ENCODE assay signal across 8 mouse cellular contexts in genomic region chr7:71706201-71706600, GRCm38 (mm10).
A peak's percentile ranks its signal among the peaks of the same experiment; 100 is the strongest.
DNase-seq lines count a peak whose midpoint lies in the region; ATAC-seq lines count a peak whose summit lies in the region.
"Had no signal": no experiment of that assay in that cellular context is flagged by ENCODE, and none has a peak within 500 bp of the region (broad histone marks: within the 10 kb centered on the region; RNA-seq: fewer than 3 reads in every experiment).

No protein-coding gene starts in this region.

- H3K27ac ChIP-seq in hindbrain, embryonic 10.5 days, result peak overlapping the region; percentile 94
- no peak overlapping the region for H3K27ac ChIP-seq in hindbrain, embryonic 16.5 days (ENCODE audit: low read depth, low read length)
- peak overlapping the region; percentile 95 for H3K27ac ChIP-seq in embryonic facial prominence, embryonic 10.5 days (replicated peaks)
- H3K27ac ChIP-seq in forebrain, embryonic 13.5 days, result no peak overlapping the region
- peak overlapping the region; percentile 84; the same call in 1 of the 2 replicates for H3K27ac ChIP-seq in midbrain, embryonic 14.5 days (replicated peaks; ENCODE audit: low read depth, low read length)

- H3K4me3 ChIP-seq in hindbrain, embryonic 10.5 days, result peak overlapping the region; percentile 65; the same call in 1 of the 2 replicates
- no peak overlapping the region for H3K4me3 ChIP-seq in hindbrain, embryonic 16.5 days (ENCODE audit: low read length)
- peak overlapping the region; percentile 70 for H3K4me3 ChIP-seq in embryonic facial prominence, embryonic 10.5 days
- H3K4me3 ChIP-seq in forebrain, embryonic 13.5 days, result no peak overlapping the region
- no peak overlapping the region for H3K4me3 ChIP-seq in midbrain, embryonic 14.5 days (replicated peaks; ENCODE audit: low read depth, low read length)

- DNase-seq in hindbrain, embryonic 10.5 days (ENCODE audit: low spot score), result peak; percentile 6
- DNase-seq in embryonic facial prominence, embryonic 10.5 days (ENCODE audit: low spot score), result no peak
- no peak for DNase-seq in midbrain, embryonic 14.5 days
- no peak for DNase-seq in c-Kit-positive CD71-positive TER-119-positive erythroid progenitor cells, embryonic 14.5 days (ENCODE audit: low spot score)
- DNase-seq in gastrocnemius, postnatal 14 days, result no peak
- DNase-seq: gastrocnemius, postnatal 10 days had no signal

- 56% methylated on average over 3 of the region's 3 CpGs for WGBS in hindbrain, embryonic 10.5 days
- WGBS in hindbrain, embryonic 16.5 days, result 48% methylated on average over 3 of the region's 3 CpGs
- 55% methylated on average over 3 of the region's 3 CpGs for WGBS in embryonic facial prominence, embryonic 10.5 days
- 47% methylated on average over 3 of the region's 3 CpGs for WGBS in forebrain, embryonic 13.5 days
- 60% methylated on average over 3 of the region's 3 CpGs for WGBS in midbrain, embryonic 14.5 days

- peaks cover 12% of the 10 kb centered on the region for H3K4me1 ChIP-seq in hindbrain, embryonic 10.5 days (replicated peaks)
- H3K4me1 ChIP-seq in hindbrain, embryonic 16.5 days (ENCODE audit: control insufficient read depth, insufficient read depth, low read depth, low read length), result peaks cover 3% of the 10 kb centered on the region; the same call in 1 of the 2 replicates
- H3K4me1 ChIP-seq in embryonic facial prominence, embryonic 10.5 days, result peaks cover 12% of the 10 kb centered on the region; the same call in 1 of the 2 replicates
- H3K4me1 ChIP-seq in forebrain, embryonic 13.5 days, result 0 out of 2 replicates have a peak, but pooled peaks cover 3% of the 10 kb centered on the region
- H3K4me1 ChIP-seq in midbrain, embryonic 14.5 days (ENCODE audit: control insufficient read depth, insufficient read depth, low read length), result peaks cover 4% of the 10 kb centered on the region; the same call in 1 of the 2 replicates

- H3K27me3 ChIP-seq in hindbrain, embryonic 10.5 days (ENCODE audit: insufficient read depth, poor library complexity, severe bottlenecking), result peaks cover 22% of the 10 kb centered on the region
- no peaks in the 10 kb centered on the region for H3K27me3 ChIP-seq in hindbrain, embryonic 16.5 days (replicated peaks; ENCODE audit: control insufficient read depth, insufficient read depth, low read length)
- H3K27me3 ChIP-seq in embryonic facial prominence, embryonic 10.5 days (replicated peaks; ENCODE audit: low read depth, poor library complexity, severe bottlenecking), result peaks cover 20% of the 10 kb centered on the region
- H3K27me3 ChIP-seq in forebrain, embryonic 13.5 days, result 0 out of 2 replicates have a peak, but pooled peaks cover 5% of the 10 kb centered on the region
- H3K27me3 ChIP-seq in midbrain, embryonic 14.5 days (ENCODE audit: control insufficient read depth, insufficient read depth, low read length), result no peaks in the 10 kb centered on the region

- H3K36me3 ChIP-seq in hindbrain, embryonic 10.5 days, result no peaks in the 10 kb centered on the region
- no peaks in the 10 kb centered on the region for H3K36me3 ChIP-seq in hindbrain, embryonic 16.5 days (ENCODE audit: control insufficient read depth, insufficient read depth, low read length)
- no peaks in the 10 kb centered on the region for H3K36me3 ChIP-seq in embryonic facial prominence, embryonic 10.5 days (replicated peaks)
- no peaks in the 10 kb centered on the region for H3K36me3 ChIP-seq in forebrain, embryonic 13.5 days (ENCODE audit: poor library complexity, severe bottlenecking)
- H3K36me3 ChIP-seq in midbrain, embryonic 14.5 days (ENCODE audit: control insufficient read depth, insufficient read depth, low read length), result no peaks in the 10 kb centered on the region

- intact Hi-C loops in gastrocnemius, postnatal 14 days (cut with DNase I; ENCODE audit: low total_unique reads), result no loop called here

- H3K4me2 ChIP-seq in hindbrain, embryonic 16.5 days (ENCODE audit: low read length), result no peak overlapping the region
- peak overlapping the region; percentile 82 for H3K4me2 ChIP-seq in forebrain, embryonic 13.5 days
- peak overlapping the region; percentile 91 for H3K4me2 ChIP-seq in midbrain, embryonic 14.5 days (ENCODE audit: low read length)

- no peaks in the 10 kb centered on the region for H3K9me3 ChIP-seq in hindbrain, embryonic 10.5 days
- no peaks in the 10 kb centered on the region for H3K9me3 ChIP-seq in hindbrain, embryonic 16.5 days (ENCODE audit: control insufficient read depth, low read length)
- no peaks in the 10 kb centered on the region for H3K9me3 ChIP-seq in embryonic facial prominence, embryonic 10.5 days
- no peaks in the 10 kb centered on the region for H3K9me3 ChIP-seq in forebrain, embryonic 13.5 days (replicated peaks)
- no peaks in the 10 kb centered on the region for H3K9me3 ChIP-seq in midbrain, embryonic 14.5 days (ENCODE audit: control insufficient read depth, low read length)

- no peak overlapping the region for H3K9ac ChIP-seq in hindbrain, embryonic 16.5 days (ENCODE audit: low read depth, low read length)
- H3K9ac ChIP-seq in forebrain, embryonic 13.5 days, result no peak overlapping the region
- H3K9ac ChIP-seq in midbrain, embryonic 14.5 days (replicated peaks; ENCODE audit: low read length), result no peak overlapping the region

- ATAC-seq in hindbrain, embryonic 16.5 days, result no peak
- no peak for ATAC-seq in forebrain, embryonic 13.5 days
- ATAC-seq in midbrain, embryonic 14.5 days (ENCODE audit: low FRiP score, low TSS enrichment), result no peak

Comparison
In these comparisons a context has a peak if more than half of its experiments do, and no peak if none do; other contexts are left out.
1. H3K27ac ChIP-seq: peak in hindbrain, embryonic 10.5 days (single experiment), embryonic facial prominence, embryonic 10.5 days (single experiment) and midbrain, embryonic 14.5 days (single experiment); none in hindbrain, embryonic 16.5 days (single experiment) and forebrain, embryonic 13.5 days (single experiment).
2. H3K4me3 ChIP-seq: peak in hindbrain, embryonic 10.5 days (single experiment) and embryonic facial prominence, embryonic 10.5 days (single experiment); none in hindbrain, embryonic 16.5 days (single experiment), forebrain, embryonic 13.5 days (single experiment) and midbrain, embryonic 14.5 days (single experiment).